Mouse (Mus musculus) stomach, postnatal 0 days (tissue): ENCODE measurements at regions not wholly inside any gene's neighbourhood (a gene's known extent, or its start where the extent isn't known, plus 50 kb on each side); places are given as distances from the start of the nearest gene placed in this dataset.

ENCODE experiments used
- CTCF ChIP-seq: IDR thresholded peaks from 2 replicates; pipeline ENCODE4 v1.5.1; 2016; ENCODE audit warnings: antibody characterized with exemption, low read depth, mild to moderate bottlenecking, moderate library complexity
- EP300 ChIP-seq: optimal IDR thresholded peaks from 2 replicates; pipeline ENCODE3; 2016; ENCODE audit warnings: antibody characterized with exemption

DNA sequence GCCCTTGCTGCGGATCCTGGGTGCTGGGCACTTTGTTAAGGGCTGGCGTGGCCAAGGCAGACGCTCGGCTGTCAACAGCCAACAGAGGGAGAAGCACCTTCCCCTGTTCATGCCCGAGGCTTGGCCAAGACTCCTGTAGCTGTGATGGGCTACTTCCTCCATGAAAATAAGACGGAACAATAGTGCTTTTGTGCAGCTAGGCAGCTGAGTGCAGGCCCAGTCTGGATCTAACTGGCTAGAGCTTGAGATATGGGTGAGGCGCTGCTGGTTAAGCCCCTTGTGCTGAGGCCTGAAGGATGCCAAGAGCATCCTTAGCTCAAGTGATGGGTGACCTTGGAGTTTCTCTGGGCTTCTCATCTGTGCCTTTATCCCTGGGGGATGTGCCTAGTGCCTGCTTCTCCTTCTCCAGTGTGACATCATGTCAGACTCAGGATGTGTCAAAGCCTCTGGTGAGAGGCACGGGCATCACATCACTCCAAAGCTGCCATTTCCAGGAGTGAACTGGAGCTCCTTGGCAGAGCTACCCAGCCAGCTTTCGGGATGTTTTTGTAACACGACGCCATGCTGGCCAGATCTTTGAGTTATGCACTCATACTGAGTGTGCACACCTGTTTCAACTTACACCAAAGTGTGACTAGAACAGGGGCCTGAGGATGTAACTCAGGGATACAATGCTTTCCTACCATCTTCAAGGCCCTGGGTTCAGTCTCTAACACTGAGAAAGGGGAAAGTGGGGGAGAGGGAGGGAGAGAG is 360.1 kb upstream of the Tbx3 start:
- no peak for TF ChIP-seq CTCF
- TF ChIP-seq EP300 = no peak
